Mouse (Mus musculus) midbrain, embryonic 14.5 days (tissue): ENCODE data around the gene Fosl1. TPM values are rescaled to one million over a fixed set of nuclear protein-coding genes. Genes with fewer than 3 reads are reported as not detected.
A peak's percentile ranks its signal among the peaks of the same experiment; 100 is the strongest.
"Not testable (repeated sequence)": the region's sequence is repeated elsewhere in the genome, so short reads cannot be mapped to it uniquely, and the experiment has no call there.

ENCODE experiments used
- ATAC-seq: fragments of 200-750 bp; cut with Nextera tagmentation; 2 replicates; pipeline ENCODE4 v1.8.0; 2017; ENCODE audit warnings: moderate number of reproducible peaks, moderate library complexity; ENCODE audit not compliant: low FRiP score, low TSS enrichment
- DNase-seq: peaks from one replicate; pipeline ENCODE4 v3.0.0-alpha.2; 2015
- H3K27ac ChIP-seq: fragments of 300-500 bp; sonication (generic); replicated peaks from 2 replicates; pipeline ENCODE4 v1.5.1; 2014; ENCODE audit warnings: mild to moderate bottlenecking, low read depth, low read length, moderate library complexity
- H3K27me3 ChIP-seq: fragments of 300-500 bp; sonication (generic); 2 replicates; pipeline ENCODE4 v1.6.1; 2014; ENCODE audit warnings: low read length, control low read depth, mixed read lengths; ENCODE audit not compliant: control insufficient read depth, insufficient read depth
- H3K36me3 ChIP-seq: fragments of 300-500 bp; sonication (generic); 2 replicates; pipeline ENCODE4 v1.6.1; 2014; ENCODE audit warnings: low read length, control low read depth; ENCODE audit not compliant: control insufficient read depth, insufficient read depth
- H3K4me1 ChIP-seq: fragments of 300-500 bp; sonication (generic); 2 replicates; pipeline ENCODE4 v1.6.1; 2014; ENCODE audit warnings: mild to moderate bottlenecking, antibody characterized with exemption, low read length, control low read depth; ENCODE audit not compliant: control insufficient read depth, insufficient read depth
- H3K4me2 ChIP-seq: fragments of 300-500 bp; sonication (generic); 2 replicates; pipeline ENCODE4 v1.6.1; 2014; ENCODE audit warnings: mild to moderate bottlenecking, low read length, moderate library complexity
- H3K4me3 ChIP-seq: fragments of 300-500 bp; sonication (generic); replicated peaks from 2 replicates; pipeline ENCODE4 v1.5.1; 2014; ENCODE audit warnings: low read depth, low read length
- H3K9ac ChIP-seq: fragments of 300-500 bp; sonication (generic); replicated peaks from 2 replicates; pipeline ENCODE4 v1.6.1; 2014; ENCODE audit warnings: mild to moderate bottlenecking, low read length, moderate library complexity
- H3K9me3 ChIP-seq: fragments of 300-500 bp; sonication (generic); 2 replicates; pipeline ENCODE4 v1.6.1; 2016; ENCODE audit warnings: low read length, control low read depth, mixed read lengths; ENCODE audit not compliant: control insufficient read depth
- WGBS: fragments of 180-500 bp; shearing (Covaris S2); extraction: QIAGEN DNeasy Blood & Tissue Kit; methylation state at CpG from one replicate; pipeline ENCODE4 v1.1.7; 2014; 5-methylcytosine and 5-hydroxymethylcytosine counted together
- polyA plus RNA-seq: library from polyadenylated mRNA; unstranded; fragments of >200 nt; fragmentation: Nextera tagmentation; extraction: Ambion mirVana; gene quantifications from 2 replicates; pipeline ENCODE4 v1.2.1, GENCODE M21; 2014

Fosl1 gene
- not detected in 2 replicates for polyA plus RNA-seq

DNA sequence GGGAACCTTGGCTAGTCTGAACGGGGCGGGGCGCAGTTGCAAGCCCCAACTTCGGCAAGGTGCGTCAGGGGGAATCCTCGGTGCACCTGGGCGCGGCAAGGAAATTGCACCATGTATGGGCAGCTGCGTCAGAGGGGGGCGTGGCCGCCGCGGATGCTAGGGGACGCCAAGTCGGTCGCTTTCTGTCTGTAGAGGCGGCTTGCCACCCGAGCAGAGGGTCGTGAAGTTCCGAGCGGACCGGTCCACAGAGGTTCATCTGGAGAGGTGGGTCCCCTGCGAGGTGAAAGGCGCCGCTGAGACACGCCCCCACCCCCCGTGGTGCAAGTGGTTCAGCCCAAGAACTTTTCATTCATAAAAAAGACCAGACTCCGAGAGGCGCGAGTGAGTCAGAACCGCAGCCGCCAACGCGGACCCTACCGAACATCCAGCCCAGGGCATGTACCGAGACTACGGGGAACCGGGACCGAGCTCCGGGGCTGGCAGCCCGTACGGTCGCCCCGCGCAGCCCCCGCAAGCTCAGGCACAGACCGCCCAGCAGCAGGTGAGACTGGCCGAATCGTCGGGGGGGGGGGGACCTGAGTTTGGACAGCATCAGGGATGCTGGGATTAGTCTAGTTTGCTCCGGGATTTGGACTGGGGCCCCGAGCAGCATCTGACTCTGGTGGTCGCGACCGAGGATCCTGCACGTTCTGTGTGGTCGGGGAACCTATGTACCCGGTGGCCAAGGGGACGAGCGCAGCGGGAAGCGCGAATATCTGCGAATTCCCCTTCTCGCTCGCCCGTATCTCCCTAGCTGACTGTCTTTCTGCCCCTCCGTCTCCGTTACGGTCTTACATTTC, at the start of gene Fosl1:
Gene Fosl1 (plus strand): TSS at position 33 of the 839 bp plus-strand sequence.
- peak; percentile 53; the same call in 1 of the 2 replicates for ATAC-seq
- peak within 1 kb of the TSS; percentile 50 for H3K4me3 ChIP-seq
- H3K27ac ChIP-seq: no peak within 1 kb of the TSS
- H3K9ac ChIP-seq: peak within 1 kb of the TSS; percentile 18; the same call in 1 of the 2 replicates
- H3K9me3 ChIP-seq: no peaks in the 10 kb centered on the region; the same call in 1 of the 2 replicates
- H3K36me3 ChIP-seq: no peaks in the 10 kb centered on the region
- peak within 1 kb of the TSS; percentile 90 for H3K4me2 ChIP-seq
- H3K4me1 ChIP-seq: peaks cover 15% of the 10 kb centered on the region
- WGBS: under 1% methylated on average over 70 of the region's 70 CpGs
- DNase-seq: peak; percentile 76
- H3K27me3 ChIP-seq: peaks cover 57% of the 10 kb centered on the region

- 67% methylated on average over 4 of the region's 4 CpGs for WGBS
- DNase-seq, ATAC-seq: not testable (repeated sequence)
Measured at GRCm38 (mm10) chr19:5401073-5401472, 46.3 kb upstream of the Fosl1 start.

GRCm38 (mm10) chr19:5402293-5402692, 45.1 kb upstream of the Fosl1 start, which contains the start of gene Tsga10ip:
TSS of gene Tsga10ip (minus strand) at chr19:5402526.
- no peaks in the 10 kb centered on the region for H3K27me3 ChIP-seq
- no peaks in the 10 kb centered on the region for H3K36me3 ChIP-seq
- H3K9ac ChIP-seq: no peak within 1 kb of the TSS
- H3K4me3 ChIP-seq: no peak within 1 kb of the TSS
- H3K27ac ChIP-seq: no peak within 1 kb of the TSS
- no peaks in the 10 kb centered on the region for H3K9me3 ChIP-seq
- DNase-seq (no peak), ATAC-seq (no peak)
- 73% methylated on average over 8 of the region's 8 CpGs for WGBS
- H3K4me1 ChIP-seq: peaks cover 4% of the 10 kb centered on the region; the same call in 1 of the 2 replicates
- H3K4me2 ChIP-seq: no peak within 1 kb of the TSS

More at GRCm38 (mm10) chr19:5401073-5401472, 46.3 kb upstream of the Fosl1 start:
- not testable (repeated sequence) for H3K27me3 ChIP-seq, H3K4me2 ChIP-seq, H3K9ac ChIP-seq, H3K36me3 ChIP-seq, H3K27ac ChIP-seq, H3K4me1 ChIP-seq, H3K9me3 ChIP-seq, H3K4me3 ChIP-seq

- Histone ChIP-seq H3K4me2 (peak overlapping the region; percentile 57), H3K9ac (no peak overlapping the region; the same call in 1 of the 2 replicates), H3K27ac (0 out of 2 replicates have a peak overlapping the region, but pooled peaks have one; percentile 32), H3K4me1 (peaks cover 12% of the 10 kb centered on the region; the same call in 1 of the 2 replicates), H3K27me3 (no peaks in the 10 kb centered on the region), H3K4me3 (peak overlapping the region; percentile 31), H3K9me3 (no peaks in the 10 kb centered on the region), H3K36me3 (no peaks in the 10 kb centered on the region)
- 31% methylated on average over 7 of the region's 7 CpGs for WGBS
- ATAC-seq (no peak), DNase-seq (peak; percentile 19)
Measured at GRCm38 (mm10) chr19:5405924-5406323, 41.4 kb upstream of the Fosl1 start.

GRCm38 (mm10) chr19:5406531-5407126, 40.7 kb upstream of the Fosl1 start:
- H3K4me1 ChIP-seq: peaks cover 12% of the 10 kb centered on the region; the same call in 1 of the 2 replicates

DNA sequence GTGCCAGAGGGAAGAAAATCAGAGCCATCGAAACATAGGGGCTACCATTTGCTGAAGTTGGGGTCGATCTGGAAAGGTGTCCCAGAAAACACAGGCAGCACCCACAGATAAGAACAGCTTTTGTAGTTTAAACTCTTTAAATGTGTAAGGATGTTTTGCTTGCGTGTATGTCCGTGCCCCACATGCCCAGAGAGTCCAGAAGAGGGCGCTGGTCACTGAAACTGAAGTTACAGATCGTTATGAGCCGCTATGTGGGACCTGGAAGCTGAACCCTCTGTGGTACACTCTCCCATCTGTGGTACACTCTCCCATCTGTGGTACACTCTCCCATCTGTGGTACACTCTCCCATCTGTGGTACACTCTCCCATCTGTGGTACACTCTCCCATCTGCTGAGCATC, 40.2 kb upstream of the Fosl1 start:
- ATAC-seq: no peak; the same call in 1 of the 2 replicates
- H3K4me3 ChIP-seq: peak overlapping the region; percentile 60
- peak; percentile 82 for DNase-seq
- H3K9ac ChIP-seq: peak overlapping the region; percentile 78
- H3K4me1 ChIP-seq: peaks cover 12% of the 10 kb centered on the region; the same call in 1 of the 2 replicates
- H3K4me2 ChIP-seq: peak overlapping the region; percentile 83
- no peaks in the 10 kb centered on the region for H3K36me3 ChIP-seq
- H3K27me3 ChIP-seq: no peaks in the 10 kb centered on the region
- 17% methylated on average over 7 of the region's 7 CpGs for WGBS
- no peaks in the 10 kb centered on the region for H3K9me3 ChIP-seq
- peak overlapping the region; percentile 87 for H3K27ac ChIP-seq

More at GRCm38 (mm10) chr19:5406531-5407126, 40.7 kb upstream of the Fosl1 start:
- peak; percentile 80; the same call in 1 of the 2 replicates for ATAC-seq
- peak overlapping the region; percentile 83 for H3K4me2 ChIP-seq
- DNase-seq: peak; percentile 53
- WGBS: 19% methylated on average over 22 of the region's 25 CpGs
- H3K9me3 ChIP-seq, H3K36me3 ChIP-seq, H3K27me3 ChIP-seq: not testable (repeated sequence)
- peak overlapping the region; percentile 78 for H3K9ac ChIP-seq
- peak overlapping the region; percentile 87 for H3K27ac ChIP-seq
- H3K4me3 ChIP-seq: peak overlapping the region; percentile 60

DNA sequence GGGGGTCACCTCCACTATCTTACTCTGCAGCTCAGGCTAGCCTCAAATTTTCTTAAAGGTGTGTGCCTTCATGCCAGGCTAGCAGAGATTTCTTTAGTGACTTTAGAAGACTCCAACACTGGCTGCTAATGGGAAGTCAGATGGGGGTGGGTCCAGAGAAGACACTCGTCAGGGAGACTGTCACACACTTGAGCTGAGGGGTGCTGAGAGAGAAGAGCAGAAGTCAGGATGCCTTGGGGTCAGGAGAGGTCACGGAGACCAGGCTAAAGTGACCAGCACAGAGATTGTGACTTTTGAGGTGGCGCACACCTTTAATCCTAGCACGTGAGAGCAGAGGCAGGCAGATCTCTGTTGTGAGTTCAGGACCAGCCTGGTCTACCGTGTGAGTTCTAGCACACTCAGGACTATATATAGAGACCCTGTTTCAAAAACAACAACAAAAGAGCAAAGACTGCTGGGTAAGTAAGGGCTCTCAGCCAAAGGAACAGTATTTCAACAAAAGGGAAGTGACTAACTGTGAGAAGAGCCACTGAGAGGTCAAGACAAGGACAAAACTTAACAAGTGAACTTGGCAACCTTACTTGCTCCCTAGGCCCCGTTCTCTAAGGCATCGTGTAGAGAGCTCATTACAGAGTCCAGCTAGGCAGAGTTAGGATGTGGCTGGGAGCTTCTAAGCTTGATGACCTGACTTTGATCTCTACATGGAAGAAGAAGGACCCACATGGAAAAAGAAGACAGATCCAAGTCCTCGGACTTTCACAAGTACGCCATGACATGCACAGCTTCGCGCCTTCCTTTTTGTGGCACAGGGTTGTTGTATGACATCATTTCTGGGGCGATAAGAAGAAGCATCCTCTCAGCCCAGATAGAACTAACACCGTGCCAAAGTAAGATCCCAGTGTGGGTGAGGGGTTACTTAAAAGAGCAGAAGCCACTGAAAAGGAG, 39.0 kb upstream of the Fosl1 start:
- no peak for DNase-seq
- Histone ChIP-seq H3K27ac (no peak overlapping the region), H3K27me3 (no peaks in the 10 kb centered on the region), H3K4me2 (0 out of 2 replicates have a peak overlapping the region, but pooled peaks have one; percentile 83), H3K36me3 (no peaks in the 10 kb centered on the region), H3K4me3 (0 out of 2 replicates have a peak overlapping the region, but pooled peaks have one; percentile 60), H3K9me3 (no peaks in the 10 kb centered on the region), H3K9ac (0 out of 2 replicates have a peak overlapping the region, but pooled peaks have one; percentile 16), H3K4me1 (peaks cover 12% of the 10 kb centered on the region; the same call in 1 of the 2 replicates)
- WGBS: 91% methylated on average over 13 of the region's 13 CpGs
- ATAC-seq: no peak

- Histone ChIP-seq H3K27ac (no peak overlapping the region), H3K4me3 (no peak overlapping the region), H3K9me3 (no peaks in the 10 kb centered on the region), H3K4me2 (no peak overlapping the region), H3K27me3 (no peaks in the 10 kb centered on the region), H3K9ac (no peak overlapping the region), H3K36me3 (no peaks in the 10 kb centered on the region), H3K4me1 (peaks cover 12% of the 10 kb centered on the region; the same call in 1 of the 2 replicates)
- 91% methylated on average over 5 of the region's 5 CpGs for WGBS
- DNase-seq (no peak), ATAC-seq (no peak)
Measured at GRCm38 (mm10) chr19:5409068-5409467, 38.3 kb upstream of the Fosl1 start.
